Mouse (Mus musculus): ENCODE measurements around the gene 3110070M22Rik. TPM values are rescaled to one million over a fixed set of nuclear protein-coding genes. Genes with fewer than 3 reads are reported as not detected.

Gene 3110070M22Rik
- 3.9 TPM for polyA plus RNA-seq (2014; fragmentation: Illumina TruSeq; extraction: RNeasy Lipid Tissue Mini Kit (QIAGEN cat#74804); ENCODE audit: low read depth, low replicate concordance)

DNA sequence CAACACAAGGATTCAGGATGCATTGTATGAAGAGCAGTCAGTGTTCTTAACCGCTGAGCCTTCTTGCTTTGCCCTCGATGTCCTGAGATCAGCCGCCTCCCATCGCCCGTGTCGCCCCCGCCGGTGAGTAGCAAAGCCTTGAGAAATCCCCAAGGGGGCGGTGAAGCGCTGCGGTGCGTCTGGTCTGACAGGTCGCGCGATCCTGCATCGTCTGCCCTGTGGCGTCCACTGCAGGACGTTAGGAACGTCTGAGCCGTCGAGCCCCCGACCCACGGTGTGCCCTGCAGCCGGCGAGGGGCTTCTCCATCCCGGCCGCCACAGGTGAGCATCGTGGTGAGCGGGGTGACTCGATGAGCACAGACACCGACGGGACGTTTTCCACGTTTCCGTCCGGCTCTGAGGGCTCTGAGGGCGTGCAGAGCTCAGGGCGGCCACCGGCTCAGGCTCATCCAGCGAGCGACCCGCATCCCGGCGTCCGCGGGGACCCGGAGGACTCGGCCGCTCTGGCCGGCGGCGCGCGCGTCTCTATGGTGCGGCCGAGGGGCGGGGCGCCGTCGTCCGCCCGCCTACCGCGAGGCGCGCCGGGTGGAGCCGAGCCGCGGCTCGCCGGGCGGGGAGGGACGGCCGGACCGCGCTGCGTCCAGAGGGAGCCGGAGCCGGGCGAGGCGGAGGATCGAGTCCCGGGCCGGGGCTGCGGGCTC, at the start of gene 3110070M22Rik, which contains the start of gene Tmem267:
3110070M22Rik (minus strand) TSS at position 504 of the 701 bp plus-strand sequence.
Tmem267 (plus strand) TSS at position 160 of the 701 bp plus-strand sequence.

DNA sequence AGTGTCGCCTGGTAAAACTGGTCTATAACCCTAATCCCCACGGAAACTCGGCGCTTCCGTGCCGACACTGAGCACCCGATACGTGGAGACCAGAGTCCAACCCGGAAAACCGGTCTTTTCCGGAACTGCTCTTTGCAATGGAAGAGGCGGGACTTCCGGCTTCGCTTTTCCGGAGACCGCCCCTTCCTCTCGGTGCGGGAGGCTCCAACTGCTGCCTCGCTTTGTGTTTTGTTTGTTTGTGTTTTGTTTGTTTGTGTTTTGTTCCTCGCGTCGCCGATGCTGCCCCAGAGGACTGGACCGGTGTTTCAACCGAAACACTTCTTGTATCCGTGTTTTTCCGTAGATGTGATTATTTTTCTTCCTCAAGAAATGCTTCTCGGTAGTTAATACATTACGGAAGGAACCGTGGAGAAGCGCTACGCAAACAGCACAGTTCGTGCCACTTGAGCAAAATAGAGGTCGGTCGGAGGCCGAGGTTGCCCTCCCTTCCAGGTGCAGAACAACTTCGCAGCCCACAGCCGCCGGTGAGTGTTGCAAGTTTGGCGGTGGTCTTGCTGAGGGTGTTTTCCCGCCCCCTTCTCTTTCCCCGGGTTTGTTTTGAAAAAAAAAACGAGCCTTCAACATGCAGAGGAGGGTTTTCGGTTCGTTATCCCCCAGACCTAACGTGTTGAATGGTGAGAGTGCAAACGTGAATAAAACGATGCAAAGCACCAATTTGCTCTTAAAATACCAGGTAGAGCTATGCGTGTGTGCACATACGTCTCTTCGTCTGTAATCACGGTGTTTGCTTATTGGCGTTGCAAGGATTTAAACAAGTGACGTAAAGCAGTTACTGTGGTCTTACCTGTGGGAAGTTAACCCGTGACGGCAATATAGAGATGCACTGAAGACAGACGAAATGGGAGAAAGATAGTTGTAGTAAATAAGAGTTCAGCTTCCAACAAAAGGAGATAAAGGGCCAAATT, 25.3 kb downstream of the 3110070M22Rik start, which contains the start of gene 4833420G17Rik:
4833420G17Rik (plus strand) TSS at position 173 of the 965 bp plus-strand sequence.

Other genes with a start within 250 kb of the 3110070M22Rik start
- gene Paip1, start 59.8 kb downstream of the 3110070M22Rik start, polyA plus RNA-seq (2014; fragmentation: Illumina TruSeq; extraction: RNeasy Lipid Tissue Mini Kit (QIAGEN cat#74804); ENCODE audit: low read depth, low replicate concordance): 71.1 TPM
- gene 4833420G17Rik, start 25.6 kb downstream of the 3110070M22Rik start, polyA plus RNA-seq (2014; fragmentation: Illumina TruSeq; extraction: RNeasy Lipid Tissue Mini Kit (QIAGEN cat#74804); ENCODE audit: low read depth, low replicate concordance): 30.1 TPM
- 25.7 TPM for gene Tmem267, start 344 bp downstream of the 3110070M22Rik start, polyA plus RNA-seq (2014; fragmentation: Illumina TruSeq; extraction: RNeasy Lipid Tissue Mini Kit (QIAGEN cat#74804); ENCODE audit: low read depth, low replicate concordance)
- 4.6 TPM for gene Ccl28, start 135.4 kb upstream of the 3110070M22Rik start, polyA plus RNA-seq (2014; fragmentation: Illumina TruSeq; extraction: RNeasy Lipid Tissue Mini Kit (QIAGEN cat#74804); ENCODE audit: low read depth, low replicate concordance)
- gene Hmgcs1, start 202.0 kb upstream of the 3110070M22Rik start, polyA plus RNA-seq (2014; fragmentation: Illumina TruSeq; extraction: RNeasy Lipid Tissue Mini Kit (QIAGEN cat#74804); ENCODE audit: low read depth, low replicate concordance): 110 TPM